Mouse (Mus musculus): ENCODE results near the gene Frmpd1.

GRCm38 (mm10) chr4:45320159-45320816 lies 135.6 kb downstream of the Frmpd1 start:
- TF ChIP-seq POLR2A (IDR thresholded peaks at IDR 0.05; ENCODE audit: borderline replicate concordance, control insufficient read depth, low read depth, low read length) = peak; percentile 79; the same call in 1 of the 2 replicates
- no peak for TF ChIP-seq CTCF (IDR thresholded peaks at IDR 0.05; ENCODE audit: control insufficient read depth, insufficient read depth, low read length)
